Mouse (Mus musculus): ENCODE results near the gene Hpn. TPM values are rescaled to one million over a fixed set of nuclear protein-coding genes. Genes with fewer than 3 reads are reported as not detected.

Gene Hpn
- polyA plus RNA-seq, 1 experiment, result 7.0 TPM

DNA sequence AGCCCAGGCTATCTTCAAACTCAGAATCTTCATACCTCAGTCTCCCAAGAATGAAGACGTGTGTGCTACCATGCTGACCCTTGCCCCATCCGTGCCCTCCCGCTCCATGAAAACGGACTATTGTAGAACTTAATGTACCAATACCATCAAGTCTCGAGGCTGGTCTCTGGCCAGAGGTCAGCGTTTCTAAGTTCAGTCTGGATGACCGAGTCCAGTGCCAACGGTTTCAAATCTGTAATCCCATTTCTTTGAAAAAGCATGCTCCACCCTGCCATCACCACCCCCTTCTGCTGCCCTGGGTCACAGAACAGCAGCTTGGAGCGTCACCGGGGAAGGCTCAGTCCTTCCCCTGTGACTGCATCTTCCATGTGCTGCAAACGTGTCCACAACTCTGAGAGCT is 7.3 kb downstream of the Hpn start:
- Histone ChIP-seq H3K36me3 (ENCODE audit: control insufficient read depth, insufficient read depth, low read length) (no peaks in the 10 kb centered on the region), H3K4me3 (ENCODE audit: control insufficient read depth, insufficient read depth, low read length) (no peak overlapping the region), H3K4me1 (replicated peaks; ENCODE audit: control insufficient read depth, insufficient read depth, low read length) (peaks cover 21% of the 10 kb centered on the region), H3K27me3 (ENCODE audit: control insufficient read depth, insufficient read depth, low read length) (no peaks in the 10 kb centered on the region), H3K27ac (ENCODE audit: control insufficient read depth, insufficient read depth, low read length) (no peak overlapping the region)
- no peak for DNase-seq
- no peak for TF ChIP-seq CTCF (IDR thresholded peaks at IDR 0.05; ENCODE audit: borderline replicate concordance, control insufficient read depth, extremely low read depth, insufficient read depth, low read length, poor library complexity)
- no peak for TF ChIP-seq POLR2A (IDR thresholded peaks at IDR 0.05; ENCODE audit: control insufficient read depth, extremely low read depth, insufficient read depth, low read length, poor library complexity)
- WGBS, result 96% methylated on average over 11 of the region's 11 CpGs

DNA sequence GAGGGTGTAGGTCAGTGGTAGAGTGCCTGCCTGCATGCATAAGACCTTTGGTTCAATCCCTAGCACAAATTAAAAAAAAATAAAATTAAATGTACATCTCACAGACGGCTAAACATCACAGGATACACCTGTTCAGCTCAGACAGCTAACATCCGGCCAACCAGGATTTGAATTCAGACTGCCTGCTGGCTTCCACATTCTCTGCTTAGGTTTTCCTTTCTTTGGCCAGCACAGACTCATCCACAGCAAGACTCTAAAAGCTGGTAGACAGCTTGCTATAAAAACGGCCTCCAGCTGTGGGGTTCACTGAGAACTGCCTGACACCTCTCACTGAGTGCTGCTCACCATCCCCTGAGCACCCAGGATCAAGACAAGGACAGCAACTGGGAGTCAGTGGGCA is 8.9 kb downstream of the Hpn start:
- WGBS, result 8% methylated on average over 3 of the region's 3 CpGs
- H3K27ac ChIP-seq (ENCODE audit: control insufficient read depth, insufficient read depth, low read length), result peak overlapping the region; percentile 70
- no peaks in the 10 kb centered on the region for H3K36me3 ChIP-seq (ENCODE audit: control insufficient read depth, insufficient read depth, low read length)
- no peaks in the 10 kb centered on the region for H3K27me3 ChIP-seq (ENCODE audit: control insufficient read depth, insufficient read depth, low read length)
- no peak overlapping the region for H3K4me3 ChIP-seq (ENCODE audit: control insufficient read depth, insufficient read depth, low read length)
- no peak for DNase-seq
- TF ChIP-seq POLR2A (IDR thresholded peaks at IDR 0.05; ENCODE audit: control insufficient read depth, extremely low read depth, insufficient read depth, low read length, poor library complexity) (no peak), CTCF (IDR thresholded peaks at IDR 0.05; ENCODE audit: borderline replicate concordance, control insufficient read depth, extremely low read depth, insufficient read depth, low read length, poor library complexity) (no peak)
- peaks cover 18% of the 10 kb centered on the region for H3K4me1 ChIP-seq (replicated peaks; ENCODE audit: control insufficient read depth, insufficient read depth, low read length)

DNA sequence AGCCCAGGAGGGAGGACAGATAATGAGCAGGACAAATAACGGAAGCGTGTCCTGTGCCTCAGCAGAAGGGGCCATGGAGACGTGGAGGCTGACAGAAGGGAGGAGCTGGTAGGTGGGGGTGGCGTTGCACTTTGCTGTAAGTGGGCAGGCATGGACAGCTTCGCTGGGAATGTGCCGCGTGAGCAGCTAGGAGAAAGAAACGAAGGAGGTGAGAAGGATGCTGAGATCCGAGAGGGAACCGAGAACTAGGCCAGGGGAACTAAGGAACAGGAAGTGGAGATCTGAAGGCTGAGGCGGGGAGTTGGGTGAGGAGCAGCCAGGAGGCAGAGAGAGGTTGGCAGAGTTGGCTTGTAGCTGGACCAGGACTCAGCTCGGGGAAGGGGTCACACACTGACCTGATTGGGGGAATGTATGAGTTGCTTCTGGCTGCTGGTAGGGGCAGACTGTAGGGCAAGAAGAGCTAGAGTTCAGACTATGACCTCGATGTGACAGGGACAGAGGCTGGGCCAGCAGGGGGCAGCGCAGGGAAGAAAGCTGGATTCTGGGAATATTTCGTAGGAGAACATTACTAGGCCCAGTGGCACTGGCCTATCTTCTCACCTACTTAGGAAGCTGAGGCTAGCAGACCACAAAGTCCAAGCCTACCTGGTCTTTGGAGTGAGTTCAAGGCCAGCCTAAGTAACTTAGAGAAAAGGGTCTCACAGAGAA is 9.9 kb downstream of the Hpn start:
- no peaks in the 10 kb centered on the region for H3K36me3 ChIP-seq (ENCODE audit: control insufficient read depth, insufficient read depth, low read length)
- TF ChIP-seq POLR2A (IDR thresholded peaks at IDR 0.05; ENCODE audit: control insufficient read depth, extremely low read depth, insufficient read depth, low read length, poor library complexity), result no peak
- peak; percentile 74; the same call in 1 of the 2 replicates for TF ChIP-seq CTCF (IDR thresholded peaks at IDR 0.05; ENCODE audit: borderline replicate concordance, control insufficient read depth, extremely low read depth, insufficient read depth, low read length, poor library complexity)
- 67% methylated on average over 15 of the region's 15 CpGs for WGBS
- H3K4me1 ChIP-seq (replicated peaks; ENCODE audit: control insufficient read depth, insufficient read depth, low read length), result peaks cover 14% of the 10 kb centered on the region
- no peak overlapping the region for H3K27ac ChIP-seq (ENCODE audit: control insufficient read depth, insufficient read depth, low read length)
- DNase-seq, result peak; percentile 35
- H3K27me3 ChIP-seq (ENCODE audit: control insufficient read depth, insufficient read depth, low read length), result no peaks in the 10 kb centered on the region
- H3K4me3 ChIP-seq (ENCODE audit: control insufficient read depth, insufficient read depth, low read length), result no peak overlapping the region

DNA sequence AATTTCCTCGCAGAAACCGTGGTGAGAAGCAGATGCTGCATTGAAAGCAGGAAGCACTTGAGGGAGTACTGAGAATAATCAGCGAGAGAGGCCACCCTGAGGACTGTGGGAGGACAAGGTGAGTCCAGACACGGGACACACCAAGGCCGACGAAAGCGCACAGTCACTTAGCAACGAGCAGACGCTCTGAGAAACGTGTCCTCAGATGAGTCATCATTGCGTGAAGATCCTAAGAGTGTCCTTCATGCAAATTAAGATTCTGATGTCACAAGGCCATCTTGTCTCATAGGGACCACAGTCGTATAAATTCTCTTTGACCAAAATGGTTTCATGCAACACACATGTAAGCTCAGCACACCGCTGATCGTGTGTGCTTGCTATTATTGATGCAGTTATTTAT is 14.3 kb downstream of the Hpn start:
- 46% methylated on average over 14 of the region's 14 CpGs for WGBS
- H3K4me3 ChIP-seq (ENCODE audit: control insufficient read depth, insufficient read depth, low read length), result no peak overlapping the region
- DNase-seq, result no peak
- TF ChIP-seq CTCF (IDR thresholded peaks at IDR 0.05; ENCODE audit: borderline replicate concordance, control insufficient read depth, extremely low read depth, insufficient read depth, low read length, poor library complexity) (no peak), POLR2A (IDR thresholded peaks at IDR 0.05; ENCODE audit: control insufficient read depth, extremely low read depth, insufficient read depth, low read length, poor library complexity) (no peak)
- peaks cover 5% of the 10 kb centered on the region for H3K4me1 ChIP-seq (replicated peaks; ENCODE audit: control insufficient read depth, insufficient read depth, low read length)
- H3K27me3 ChIP-seq (ENCODE audit: control insufficient read depth, insufficient read depth, low read length), result no peaks in the 10 kb centered on the region
- H3K27ac ChIP-seq (ENCODE audit: control insufficient read depth, insufficient read depth, low read length), result no peak overlapping the region
- H3K36me3 ChIP-seq (ENCODE audit: control insufficient read depth, insufficient read depth, low read length), result no peaks in the 10 kb centered on the region

DNA sequence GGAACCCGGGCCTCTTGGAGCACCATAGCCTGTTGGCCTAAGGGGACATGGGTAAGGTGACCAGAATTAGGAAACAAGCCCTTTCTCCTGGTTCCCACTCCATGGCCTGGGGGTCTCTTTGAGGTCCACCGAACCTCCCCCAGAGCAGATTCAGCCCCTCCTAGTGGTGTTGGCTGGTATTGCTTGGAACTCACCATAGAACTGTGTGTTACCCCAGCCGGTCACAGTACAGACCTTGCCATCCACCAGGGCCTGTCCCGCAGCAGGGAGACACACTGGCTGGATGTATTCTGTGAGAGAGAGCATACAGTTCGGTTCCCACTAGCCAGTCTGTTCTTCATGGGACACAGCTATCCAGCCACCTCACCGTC is 15.5 kb downstream of the Hpn start:
- Histone ChIP-seq H3K36me3 (ENCODE audit: control insufficient read depth, insufficient read depth, low read length) (no peaks in the 10 kb centered on the region), H3K27ac (ENCODE audit: control insufficient read depth, insufficient read depth, low read length) (no peak overlapping the region), H3K27me3 (ENCODE audit: control insufficient read depth, insufficient read depth, low read length) (no peaks in the 10 kb centered on the region), H3K4me1 (replicated peaks; ENCODE audit: control insufficient read depth, insufficient read depth, low read length) (peaks cover 4% of the 10 kb centered on the region), H3K4me3 (ENCODE audit: control insufficient read depth, insufficient read depth, low read length) (no peak overlapping the region)
- TF ChIP-seq POLR2A (IDR thresholded peaks at IDR 0.05; ENCODE audit: control insufficient read depth, extremely low read depth, insufficient read depth, low read length, poor library complexity) (no peak), CTCF (IDR thresholded peaks at IDR 0.05; ENCODE audit: borderline replicate concordance, control insufficient read depth, extremely low read depth, insufficient read depth, low read length, poor library complexity) (0 out of 2 replicates have a peak, but pooled peaks have one; percentile 14)
- no peak for DNase-seq
- WGBS, result 90% methylated on average over 6 of the region's 6 CpGs

DNA sequence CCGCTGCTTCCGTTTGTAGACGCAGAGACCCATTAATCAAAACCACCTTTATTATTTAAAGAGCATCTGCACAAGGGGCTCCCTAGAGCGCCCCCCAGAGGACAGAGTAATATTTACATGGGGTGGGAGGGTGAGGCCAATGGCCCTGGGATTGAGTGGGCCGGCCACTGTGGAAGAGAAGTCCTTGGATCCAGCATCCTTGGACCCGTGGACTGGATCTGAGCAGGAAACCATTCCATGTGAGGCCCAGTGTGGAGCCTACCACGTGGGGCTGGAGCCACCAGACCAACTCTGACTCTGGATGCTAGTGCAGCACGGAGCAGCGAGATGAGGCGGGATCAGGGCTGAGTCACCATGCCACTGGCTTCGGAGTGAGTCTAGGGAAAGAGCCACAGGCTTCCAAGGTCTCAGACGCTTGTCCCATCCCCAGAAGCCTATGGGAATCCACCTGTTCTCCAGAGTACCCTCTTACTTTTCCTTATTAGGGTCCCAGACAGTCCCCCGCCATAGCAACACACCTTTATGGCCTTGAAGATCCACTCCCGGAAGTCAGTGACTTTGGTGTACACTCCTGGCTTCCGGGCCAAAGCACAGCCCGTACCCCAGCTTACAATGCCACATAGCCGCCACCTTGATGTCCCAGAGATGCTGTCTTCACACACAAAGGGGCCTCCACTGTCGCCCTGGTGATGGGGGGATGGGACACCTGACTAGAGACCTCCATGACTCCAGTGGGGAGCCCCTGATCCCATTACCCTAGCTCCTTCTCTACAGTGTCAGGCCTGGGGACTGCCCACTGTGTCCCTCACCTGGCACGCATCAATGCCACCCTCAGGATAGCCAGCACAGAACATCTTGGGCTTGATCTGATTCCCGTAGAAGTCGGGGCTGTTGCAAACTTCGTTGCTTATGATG is 16.1 kb downstream of the Hpn start:
- TF ChIP-seq POLR2A (IDR thresholded peaks at IDR 0.05; ENCODE audit: control insufficient read depth, extremely low read depth, insufficient read depth, low read length, poor library complexity) (no peak), CTCF (IDR thresholded peaks at IDR 0.05; ENCODE audit: borderline replicate concordance, control insufficient read depth, extremely low read depth, insufficient read depth, low read length, poor library complexity) (no peak)
- Histone ChIP-seq H3K36me3 (ENCODE audit: control insufficient read depth, insufficient read depth, low read length) (no peaks in the 10 kb centered on the region), H3K4me1 (replicated peaks; ENCODE audit: control insufficient read depth, insufficient read depth, low read length) (peaks cover 4% of the 10 kb centered on the region), H3K4me3 (ENCODE audit: control insufficient read depth, insufficient read depth, low read length) (no peak overlapping the region), H3K27ac (ENCODE audit: control insufficient read depth, insufficient read depth, low read length) (no peak overlapping the region), H3K27me3 (ENCODE audit: control insufficient read depth, insufficient read depth, low read length) (no peaks in the 10 kb centered on the region)
- DNase-seq, result no peak
- 93% methylated on average over 22 of the region's 22 CpGs for WGBS
